ENCODE assay signal across 9 mouse cellular contexts in the genomic region with DNA sequence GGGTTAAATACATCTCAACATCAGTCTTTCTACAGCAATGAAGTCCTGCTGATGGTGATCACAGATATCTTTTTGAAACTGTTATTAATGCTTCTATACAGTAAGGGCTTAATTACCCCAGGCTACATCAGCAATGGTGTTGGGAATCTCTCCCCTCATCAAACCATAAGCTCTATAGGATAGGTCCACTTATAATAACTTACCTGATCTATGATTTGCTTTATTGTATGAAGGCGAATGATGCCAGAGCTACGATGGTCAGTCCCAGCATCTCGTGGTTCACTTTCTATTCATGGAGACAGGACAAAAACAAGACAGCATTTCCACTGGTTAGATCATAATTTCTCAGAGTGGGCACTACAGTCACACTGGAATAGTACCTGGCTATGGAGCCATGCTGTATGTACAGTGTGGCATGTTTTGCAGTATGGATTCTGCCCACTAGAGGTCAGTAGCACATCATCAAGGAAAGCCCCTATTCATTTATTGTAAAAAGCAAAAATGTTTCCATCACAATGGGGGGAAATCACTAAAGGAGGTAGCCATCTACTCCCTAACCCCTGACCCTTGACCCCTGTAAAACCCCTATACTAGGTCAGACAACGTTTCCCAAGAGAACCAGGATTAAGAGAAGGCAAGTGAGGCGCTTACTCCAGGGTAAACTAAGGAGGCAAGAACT.
A peak's percentile ranks its signal among the peaks of the same experiment; 100 is the strongest.
DNase-seq lines count a peak whose midpoint lies in the region; ATAC-seq and TF ChIP-seq lines count a peak whose summit lies in the region.
"Had no signal": no experiment of that assay in that cellular context is flagged by ENCODE, and none has a peak within 500 bp of the region (broad histone marks: within the 10 kb centered on the region; RNA-seq: fewer than 3 reads in every experiment).

No protein-coding gene starts in this region.

- TF ChIP-seq CTCF in hindbrain, postnatal 0 days (IDR thresholded peaks at IDR 0.05; ENCODE audit: low read depth) = peak; percentile 94

- H3K9me3 ChIP-seq in forebrain, embryonic 11.5 days (ENCODE audit: control insufficient read depth, low read length) = no peaks in the 10 kb centered on the region
- H3K9me3 ChIP-seq in hindbrain, postnatal 0 days (ENCODE audit: low read length) = no peaks in the 10 kb centered on the region
- H3K9me3 ChIP-seq in midbrain, embryonic 10.5 days (replicated peaks) = no peaks in the 10 kb centered on the region
- H3K9me3 ChIP-seq: midbrain, embryonic 12.5 days had no signal

- H3K36me3 ChIP-seq in forebrain, embryonic 11.5 days (ENCODE audit: control insufficient read depth, insufficient read depth, low read length) = peaks cover 3% of the 10 kb centered on the region
- H3K36me3 ChIP-seq in hindbrain, postnatal 0 days (ENCODE audit: insufficient read depth, low read length) = peaks cover 17% of the 10 kb centered on the region
- peaks cover 73% of the 10 kb centered on the region for H3K36me3 ChIP-seq in midbrain, embryonic 10.5 days

- 71% methylated on average over 5 of the region's 5 CpGs for WGBS in forebrain, embryonic 11.5 days
- WGBS in hindbrain, postnatal 0 days = 73% methylated on average over 5 of the region's 5 CpGs
- WGBS in midbrain, embryonic 10.5 days = 72% methylated on average over 5 of the region's 5 CpGs

- H3K9ac ChIP-seq in forebrain, embryonic 11.5 days (ENCODE audit: low read length) = no peak overlapping the region
- H3K9ac ChIP-seq in hindbrain, postnatal 0 days (replicated peaks; ENCODE audit: low read length) = no peak overlapping the region
- H3K9ac ChIP-seq: midbrain, embryonic 12.5 days had no signal

- peak; percentile 67 for ATAC-seq in forebrain, embryonic 11.5 days (replicated peaks; ENCODE audit: low FRiP score)
- peak; percentile 83 for ATAC-seq in hindbrain, postnatal 0 days

- no peaks in the 10 kb centered on the region for H3K4me1 ChIP-seq in forebrain, embryonic 11.5 days (replicated peaks; ENCODE audit: control insufficient read depth, insufficient read depth, low read length)
- no peaks in the 10 kb centered on the region for H3K4me1 ChIP-seq in hindbrain, postnatal 0 days (ENCODE audit: insufficient read depth, low read length)
- no peaks in the 10 kb centered on the region for H3K4me1 ChIP-seq in midbrain, embryonic 10.5 days
- H3K4me1 ChIP-seq: midbrain, embryonic 12.5 days had no signal

- H3K4me3 ChIP-seq in forebrain, embryonic 11.5 days (ENCODE audit: low read depth, low read length) = no peak overlapping the region
- H3K4me3 ChIP-seq in hindbrain, postnatal 0 days (ENCODE audit: low read length) = no peak overlapping the region
- H3K4me3 ChIP-seq in midbrain, embryonic 10.5 days = no peak overlapping the region
- H3K4me3 ChIP-seq: midbrain, embryonic 12.5 days had no signal

- H3K4me2 ChIP-seq in forebrain, embryonic 11.5 days (ENCODE audit: low read depth, low read length, severe bottlenecking) = no peak overlapping the region
- H3K4me2 ChIP-seq in hindbrain, postnatal 0 days (ENCODE audit: low read depth, low read length) = no peak overlapping the region
- H3K4me2 ChIP-seq: midbrain, embryonic 12.5 days had no signal

- H3K27me3 ChIP-seq in forebrain, embryonic 11.5 days (ENCODE audit: control insufficient read depth, insufficient read depth, low read length) = no peaks in the 10 kb centered on the region
- H3K27me3 ChIP-seq in hindbrain, postnatal 0 days (ENCODE audit: insufficient read depth, low read length) = no peaks in the 10 kb centered on the region
- no peaks in the 10 kb centered on the region for H3K27me3 ChIP-seq in midbrain, embryonic 10.5 days (ENCODE audit: low read depth, poor library complexity, severe bottlenecking)
- H3K27me3 ChIP-seq: midbrain, embryonic 12.5 days had no signal

- no peak overlapping the region for H3K27ac ChIP-seq in forebrain, embryonic 11.5 days (ENCODE audit: low read depth, low read length)
- H3K27ac ChIP-seq in hindbrain, postnatal 0 days = no peak overlapping the region
- no peak overlapping the region for H3K27ac ChIP-seq in midbrain, embryonic 10.5 days (replicated peaks)
- H3K27ac ChIP-seq: midbrain, embryonic 12.5 days had no signal

- peak; percentile 39 for DNase-seq in ovary, postnatal 10 days (ENCODE audit: low spot score)
- no peak for DNase-seq in ovary, adult 18-20 months (ENCODE audit: low spot score)
- peak; percentile 52 for DNase-seq in c-Kit-positive CD71-positive TER-119-positive erythroid progenitor cells, embryonic 14.5 days (ENCODE audit: low spot score)
- DNase-seq in forebrain, embryonic 11.5 days (ENCODE audit: low spot score) = peak; percentile 76
- peak; percentile 89 for DNase-seq in hindbrain, postnatal 0 days (ENCODE audit: low spot score)
- peak; percentile 67 to 83 for DNase-seq in left cerebral cortex, adult 18-20 months (ENCODE audit: low spot score in 2 of 2)
- peak; percentile 46 for DNase-seq in midbrain, embryonic 10.5 days (ENCODE audit: low spot score)
- DNase-seq in spleen, postnatal 4 days (ENCODE audit: low spot score in 2 of 2) = peak; percentile 43 to 75
